Mouse (Mus musculus) liver, embryonic 14.5 days (tissue): ENCODE data around the gene Med29. TPM values are rescaled to one million over a fixed set of nuclear protein-coding genes. Genes with fewer than 3 reads are reported as not detected.

Experiments used
- ATAC-seq: fragments of 200-750 bp; cut with Nextera tagmentation; 2 replicates; pipeline ENCODE4 v1.8.0; 2017; ENCODE audit warnings: moderate number of reproducible peaks, mild to moderate bottlenecking, moderate library complexity; ENCODE audit not compliant: insufficient read depth
- DNase-seq, 3 experiments: peaks; one replicate each; pipeline ENCODE4 v3.0.0-alpha.2; 2012 to 2013; ENCODE audit warnings: low read depth in 3 of 3, low spot score in 3 of 3
- H3K27ac ChIP-seq: fragments of 300-500 bp; sonication (generic); 2 replicates; pipeline ENCODE4 v1.5.1; 2014; ENCODE audit warnings: moderate library complexity, mild to moderate bottlenecking, control low read depth, inconsistent platforms
- H3K27me3 ChIP-seq: fragments of 300-500 bp; sonication (generic); 2 replicates; pipeline ENCODE4 v1.6.1; 2014; ENCODE audit warnings: mild to moderate bottlenecking, low read length, moderate library complexity; ENCODE audit not compliant: control insufficient read depth, insufficient read depth
- H3K36me3 ChIP-seq: fragments of 300-500 bp; sonication (generic); replicated peaks from 2 replicates; pipeline ENCODE4 v1.6.1; 2014; ENCODE audit warnings: low read depth; ENCODE audit not compliant: control insufficient read depth, insufficient read depth
- H3K4me1 ChIP-seq, 2 experiments: fragments of 200-500 bp in 1 of 2; fragments of 300-500 bp in 1 of 2; sonication (generic) in 1 of 2; replicated peaks; 2 replicates each; pipeline ENCODE4 v1.6.1; 2012 to 2014; ENCODE audit warnings: antibody characterized with exemption in 1 of 2, inconsistent platforms in 1 of 2, low read length in 1 of 2; ENCODE audit not compliant: control insufficient read depth in 2 of 2, insufficient read depth in 2 of 2
- H3K4me2 ChIP-seq: fragments of 300-500 bp; sonication (generic); 2 replicates; pipeline ENCODE4 v1.6.1; 2014; ENCODE audit warnings: low read depth, mild to moderate bottlenecking, control low read depth, moderate library complexity
- H3K4me3 ChIP-seq, 2 experiments: fragments of 200-500 bp in 1 of 2; fragments of 300-500 bp in 1 of 2; sonication (generic) in 1 of 2; 2 replicates each; pipeline ENCODE4 v1.5.1; 2012 to 2014; ENCODE audit warnings: low read depth in 2 of 2, low read length in 2 of 2, mild to moderate bottlenecking in 2 of 2, control low read depth in 1 of 2, inconsistent platforms in 1 of 2, moderate library complexity in 1 of 2; ENCODE audit not compliant: insufficient read depth in 1 of 2
- H3K9ac ChIP-seq: fragments of 300-500 bp; sonication (generic); replicated peaks from 2 replicates; pipeline ENCODE4 v1.6.1; 2014; ENCODE audit warnings: mild to moderate bottlenecking, control low read depth, moderate library complexity
- H3K9me3 ChIP-seq: fragments of 300-500 bp; sonication (generic); 2 replicates; pipeline ENCODE4 v1.6.1; 2016; ENCODE audit warnings: low read length, mixed read lengths; ENCODE audit not compliant: control insufficient read depth
- CTCF ChIP-seq: IDR thresholded peaks from 2 replicates; pipeline ENCODE4 v1.5.1; 2016; ENCODE audit warnings: antibody characterized with exemption, low read depth, control low read depth
- EP300 ChIP-seq: IDR thresholded peaks from 2 replicates; pipeline ENCODE4 v1.6.1; 2016; ENCODE audit warnings: antibody characterized with exemption, low read depth
- WGBS: fragments of 180-500 bp; shearing (Covaris S2); extraction: QIAGEN DNeasy Blood & Tissue Kit; methylation state at CpG from one replicate; pipeline ENCODE4 v1.1.7; 2014; ENCODE audit not compliant: insufficient replicate concordance; 5-methylcytosine and 5-hydroxymethylcytosine counted together
- polyA plus RNA-seq, 2 experiments: library from polyadenylated mRNA; depleted of rRNA in 1 of 2; stranded (reverse) in 1 of 2; unstranded in 1 of 2; fragments of >200 nt; fragmentation: Nextera tagmentation in 1 of 2; extraction: Ambion mirVana in 1 of 2; gene quantifications; 2 replicates each; pipeline versions ENCODE4 v1.2.1 to v1.2.3; 2012 to 2014

Med29 gene
- polyA plus RNA-seq, 2 experiments = 21.0 to 27.2 TPM

DNA sequence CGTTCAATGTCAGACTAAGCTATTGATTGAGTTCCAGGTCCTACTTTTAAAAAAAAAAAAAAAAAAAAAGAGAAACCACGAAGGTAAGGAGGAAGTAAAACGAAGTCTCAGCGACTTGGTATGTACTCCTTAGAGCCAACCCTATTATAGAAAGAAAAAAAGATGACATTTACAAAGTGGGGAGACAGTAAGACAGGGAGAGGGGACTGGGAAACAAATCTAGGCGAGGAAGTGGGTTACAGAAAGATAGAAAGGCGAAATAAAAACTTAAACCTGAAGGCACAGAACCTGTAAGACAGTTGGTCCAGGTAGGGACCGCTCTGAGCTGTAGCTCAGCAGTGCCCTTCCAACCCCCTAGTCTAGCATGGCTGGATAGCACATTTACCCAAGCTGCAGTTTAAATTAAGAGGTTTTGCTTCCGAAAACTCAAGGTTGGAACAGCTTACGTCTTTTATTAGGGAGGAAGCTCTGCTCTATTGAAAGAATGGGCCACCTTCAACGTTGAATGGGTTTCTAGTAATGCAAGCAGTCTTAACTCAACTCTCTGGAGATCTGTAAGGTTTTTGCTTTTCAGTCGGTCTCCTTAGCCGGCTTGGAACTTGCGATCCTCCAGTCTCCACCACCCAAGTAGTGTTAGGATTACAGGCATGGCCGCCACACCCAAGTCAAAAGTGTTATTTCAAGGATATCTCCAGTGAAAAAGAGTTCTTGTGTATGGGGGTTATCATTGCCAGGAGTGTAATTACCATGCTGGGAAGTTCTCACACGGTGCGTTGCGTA, 12.1 kb downstream of the Med29 start, which contains the start of gene Zfp36:
Gene Zfp36, minus strand, starts transcription at position 17 of the 780 bp plus-strand sequence.
- Histone ChIP-seq H3K4me1 (peaks cover 60 to 66% of the 10 kb centered on the region in 2 experiments), H3K27me3 (no peaks in the 10 kb centered on the region), H3K9me3 (no peaks in the 10 kb centered on the region), H3K4me2 (peak within 1 kb of the TSS; percentile 97), H3K4me3 (peak within 1 kb of the TSS; percentile 65 to 73), H3K9ac (peak within 1 kb of the TSS; percentile 81), H3K27ac (peak within 1 kb of the TSS; percentile 91), H3K36me3 (no peaks in the 10 kb centered on the region)
- ATAC-seq = no peak
- TF ChIP-seq CTCF (no peak), EP300 (no peak)
- WGBS = 25% methylated on average over 17 of the region's 17 CpGs
- DNase-seq = no peak

DNA sequence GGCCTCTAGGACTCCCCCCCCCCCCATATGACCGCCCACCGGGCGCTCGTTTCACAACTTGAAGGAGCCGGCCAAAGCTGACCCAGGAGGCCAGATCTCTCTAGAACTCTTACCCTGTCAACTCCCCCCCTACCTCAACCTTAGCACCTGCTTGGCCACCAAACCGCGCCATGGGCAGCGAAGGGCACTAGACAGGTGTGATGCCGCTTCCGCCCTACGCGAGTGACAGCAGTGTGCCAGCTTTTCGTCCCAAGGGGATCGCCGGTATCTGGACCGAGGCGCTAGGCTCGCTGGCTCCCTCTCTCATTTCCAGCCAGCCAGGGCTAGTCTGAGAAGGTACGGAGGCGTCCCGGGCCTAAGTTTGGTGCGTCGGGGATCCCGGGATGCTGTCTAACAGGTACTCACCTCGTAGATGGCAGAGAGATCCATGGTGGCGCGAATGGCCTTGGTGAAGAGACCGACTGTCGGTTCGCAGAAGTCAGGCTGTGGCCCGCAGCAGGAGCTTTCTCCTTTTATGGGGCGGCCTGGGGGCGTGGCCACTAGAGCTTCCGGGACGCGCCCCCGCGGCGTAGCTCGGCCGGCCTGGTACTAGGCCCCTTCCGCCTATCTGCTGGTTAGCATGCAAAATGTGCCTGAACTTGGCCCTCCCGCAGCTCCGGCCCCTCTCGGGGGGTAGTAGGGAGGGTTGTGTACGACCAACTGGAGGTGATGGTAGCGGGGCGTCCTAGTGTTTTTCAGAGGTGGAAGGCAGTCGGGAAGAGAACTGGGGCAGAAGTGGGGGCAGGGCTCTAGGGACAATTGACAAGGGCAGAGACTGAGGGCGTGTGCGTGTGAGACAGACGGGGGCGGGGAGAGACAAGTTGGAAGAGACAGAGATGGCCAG, 13.5 kb downstream of the Med29 start:
- Histone ChIP-seq H3K4me3 (peak overlapping the region; percentile 65 to 73), H3K27me3 (no peaks in the 10 kb centered on the region), H3K36me3 (no peaks in the 10 kb centered on the region), H3K9me3 (no peaks in the 10 kb centered on the region), H3K27ac (peak overlapping the region; percentile 91), H3K9ac (peak overlapping the region; percentile 81), H3K4me1 (peaks cover 62 to 66% of the 10 kb centered on the region in 2 experiments), H3K4me2 (peak overlapping the region; percentile 97)
- peak; percentile 68 for ATAC-seq
- DNase-seq = peak in 2 of 3 experiments; percentile 80 to 89
- under 1% methylated on average over 53 of the region's 53 CpGs for WGBS
- peak; percentile 4; the same call in 1 of the 2 replicates for TF ChIP-seq EP300
- peak; percentile 21; the same call in 1 of the 2 replicates for TF ChIP-seq CTCF

DNA sequence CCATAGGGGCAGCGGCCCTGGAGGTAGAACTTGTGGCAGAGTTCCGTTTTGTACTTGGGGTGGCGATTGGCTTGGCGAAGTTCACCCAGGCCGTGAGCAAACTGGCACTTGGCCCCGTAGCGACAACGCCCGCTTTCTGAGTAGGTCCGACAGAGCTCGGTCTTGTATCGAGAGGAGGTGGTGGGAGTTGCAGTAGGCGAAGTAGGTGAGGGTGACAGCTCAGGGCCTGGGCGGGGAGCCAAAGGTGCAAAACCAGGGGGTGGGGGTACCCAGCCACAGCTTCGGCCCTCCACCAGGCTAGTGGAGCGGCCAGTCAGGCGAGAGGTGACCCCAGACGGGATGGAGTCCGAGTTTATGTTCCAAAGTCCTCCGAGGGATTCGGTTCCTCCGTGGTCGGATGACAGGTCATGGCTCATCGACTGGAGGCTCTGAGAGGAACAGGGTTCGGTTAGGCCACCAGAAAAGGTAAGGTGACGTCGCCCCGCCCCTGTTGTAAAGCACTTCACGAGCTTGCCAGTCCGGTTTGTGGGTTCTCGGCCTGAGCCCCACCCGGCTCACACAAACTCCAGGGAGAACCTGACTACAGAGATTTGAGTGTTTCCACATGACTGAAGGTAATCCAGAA, 14.3 kb downstream of the Med29 start:
- no peak for ATAC-seq
- 22% methylated on average over 32 of the region's 32 CpGs for WGBS
- H3K27ac ChIP-seq = peak overlapping the region; percentile 91
- DNase-seq = no peak
- peak overlapping the region; percentile 97 for H3K4me2 ChIP-seq
- H3K9me3 ChIP-seq = no peaks in the 10 kb centered on the region
- peak overlapping the region; percentile 81 for H3K9ac ChIP-seq
- H3K36me3 ChIP-seq = no peaks in the 10 kb centered on the region
- H3K4me1 ChIP-seq = peaks cover 57 to 60% of the 10 kb centered on the region in 2 experiments
- TF ChIP-seq CTCF = no peak
- no peaks in the 10 kb centered on the region for H3K27me3 ChIP-seq
- peak overlapping the region; percentile 65 to 73 for H3K4me3 ChIP-seq

DNA sequence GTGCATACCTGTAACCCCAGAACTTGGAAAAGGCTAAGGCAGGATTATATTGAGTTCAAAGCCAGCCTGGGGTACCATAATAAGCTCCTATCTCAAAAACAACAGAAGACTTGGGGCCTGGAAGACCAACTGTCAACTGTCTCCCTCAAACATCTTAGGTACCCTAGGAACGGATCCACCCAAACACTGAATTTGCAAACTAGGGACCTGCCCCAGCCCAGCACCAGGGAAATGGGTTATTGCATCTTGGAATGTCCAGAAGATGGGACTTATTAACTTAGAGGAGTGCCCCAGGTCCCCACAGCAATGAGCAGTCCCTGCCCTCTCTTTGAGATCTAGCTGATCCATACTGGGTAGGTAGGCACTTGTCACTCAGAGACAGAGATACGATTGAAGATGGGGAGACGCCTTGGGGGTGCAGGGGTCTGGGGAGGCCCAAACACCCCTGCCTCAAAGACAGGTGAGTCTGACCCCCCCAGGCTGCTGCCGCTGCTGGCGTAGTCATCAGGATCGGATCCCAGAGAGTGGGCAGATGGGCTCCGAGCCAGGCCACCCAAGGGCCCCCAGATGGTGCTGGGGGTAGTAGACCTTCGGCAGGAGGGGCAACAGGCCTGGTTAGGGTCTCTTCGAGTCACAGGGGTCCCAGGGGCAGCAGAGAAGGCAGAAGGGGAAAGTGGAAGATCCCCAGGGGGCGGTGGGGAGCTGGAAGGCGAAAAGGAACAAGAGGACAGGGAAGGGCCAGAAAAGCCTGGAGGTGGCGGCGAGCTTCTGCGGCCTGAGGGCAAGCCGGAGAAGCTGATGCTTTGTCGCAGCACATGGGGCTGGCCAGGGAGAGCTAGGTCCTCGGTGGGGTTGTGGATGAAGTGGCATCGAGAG, 15.1 kb downstream of the Med29 start:
- no peak for TF ChIP-seq CTCF
- TF ChIP-seq EP300 = no peak
- H3K27ac ChIP-seq = peak overlapping the region; percentile 25; the same call in 1 of the 2 replicates
- no peaks in the 10 kb centered on the region for H3K27me3 ChIP-seq
- peak overlapping the region; percentile 81 for H3K9ac ChIP-seq
- 60% methylated on average over 18 of the region's 18 CpGs for WGBS
- peak overlapping the region; percentile 97 for H3K4me2 ChIP-seq
- no peaks in the 10 kb centered on the region for H3K9me3 ChIP-seq
- H3K4me1 ChIP-seq = peaks cover 52% of the 10 kb centered on the region in 2 experiments
- peak overlapping the region; percentile 65 to 73 for H3K4me3 ChIP-seq
- ATAC-seq = no peak
- no peaks in the 10 kb centered on the region for H3K36me3 ChIP-seq
- no peak for DNase-seq
